Mouse (Mus musculus): ENCODE measurements around the gene Morc1. TPM values are rescaled to one million over a fixed set of nuclear protein-coding genes. Genes with fewer than 3 reads are reported as not detected.

Gene Morc1
- 0.05 TPM in 2 replicates for polyA plus RNA-seq (2015; fragmentation: Nextera tagmentation; extraction: Ambion mirVana)

DNA sequence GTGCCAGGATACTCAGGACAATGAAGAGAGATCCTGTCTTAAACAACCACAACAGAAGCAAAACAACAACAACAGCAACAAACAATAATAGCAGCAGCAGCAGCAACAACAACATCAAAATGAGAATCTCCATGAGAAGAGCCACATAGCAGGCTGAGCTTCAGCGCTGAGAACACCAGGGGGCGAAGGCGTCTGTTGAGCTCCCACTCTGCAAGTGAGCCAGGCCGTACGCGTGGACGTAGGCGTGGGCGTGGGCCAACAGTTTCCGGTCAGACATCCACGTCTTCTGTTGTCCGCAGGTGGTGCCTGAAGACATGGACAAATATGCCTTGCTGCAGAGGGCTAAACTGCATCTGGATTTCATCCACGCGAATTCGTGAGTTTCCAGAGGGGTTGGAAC lies at the start of gene Morc1:
Gene Morc1 (plus strand): TSS at position 211 of the 400 bp plus-strand sequence.
- WGBS, result 95% methylated on average over 15 of the region's 15 CpGs
- ATAC-seq (ENCODE audit: insufficient read depth, low FRiP score, low read depth), result no peak
- H3K4me1 ChIP-seq, result no peaks in the 10 kb centered on the region
- no peak within 1 kb of the TSS for H3K4me2 ChIP-seq
- no peak within 1 kb of the TSS for H3K27ac ChIP-seq
- H3K27me3 ChIP-seq (replicated peaks), result no peaks in the 10 kb centered on the region
- no peak within 1 kb of the TSS for H3K9ac ChIP-seq
- H3K9me3 ChIP-seq, result no peaks in the 10 kb centered on the region
- no peak within 1 kb of the TSS for H3K4me3 ChIP-seq (replicated peaks)
- no peaks in the 10 kb centered on the region for H3K36me3 ChIP-seq

DNA sequence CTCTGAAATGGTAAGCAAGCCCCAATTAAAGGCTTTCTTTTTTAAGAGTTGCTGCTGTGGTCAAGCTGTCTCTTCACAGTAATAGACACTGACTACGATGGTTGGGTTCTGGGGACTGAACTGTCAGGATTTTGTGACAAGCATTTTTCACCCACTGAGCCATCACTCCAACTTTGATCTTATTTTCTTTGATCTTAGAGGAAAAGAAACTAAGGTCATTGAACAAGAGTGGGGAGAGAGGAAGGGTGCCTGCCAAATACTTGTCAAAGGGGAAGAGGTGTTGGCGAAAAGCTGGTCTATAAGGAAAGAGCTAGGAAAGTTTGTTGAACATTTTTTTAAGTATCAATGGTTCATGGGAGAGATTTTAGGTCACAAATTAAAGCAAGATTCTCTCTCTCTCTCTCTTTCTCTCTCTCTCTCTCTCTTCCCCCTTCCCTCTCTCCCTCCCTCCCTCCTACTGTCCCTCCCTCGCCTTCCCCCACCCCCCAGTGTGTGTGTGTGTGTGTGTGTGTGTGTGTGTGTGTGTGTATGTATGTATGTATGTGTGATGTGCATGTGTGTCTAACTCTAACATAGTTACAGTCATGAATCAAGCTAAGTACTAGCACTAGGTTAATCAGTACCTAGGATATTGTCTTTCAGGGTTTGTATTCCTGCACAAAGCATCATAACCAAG lies 47.3 kb upstream of the Morc1 start:
- no peak overlapping the region for H3K27ac ChIP-seq
- 78% methylated on average over 2 of the region's 3 CpGs for WGBS
- H3K9me3 ChIP-seq, result no peaks in the 10 kb centered on the region
- ATAC-seq (ENCODE audit: insufficient read depth, low FRiP score, low read depth), result no peak
- no peak overlapping the region for H3K9ac ChIP-seq
- no peaks in the 10 kb centered on the region for H3K4me1 ChIP-seq
- H3K4me2 ChIP-seq, result no peak overlapping the region
- H3K27me3 ChIP-seq (replicated peaks), result no peaks in the 10 kb centered on the region
- no peak overlapping the region for H3K4me3 ChIP-seq (replicated peaks)
- no peaks in the 10 kb centered on the region for H3K36me3 ChIP-seq

- Histone ChIP-seq H3K4me3 (replicated peaks) (no peak overlapping the region), H3K36me3 (no peaks in the 10 kb centered on the region), H3K27ac (no peak overlapping the region), H3K27me3 (replicated peaks) (no peaks in the 10 kb centered on the region), H3K4me1 (no peaks in the 10 kb centered on the region), H3K4me2 (no peak overlapping the region), H3K9ac (no peak overlapping the region), H3K9me3 (no peaks in the 10 kb centered on the region)
- no peak for ATAC-seq (ENCODE audit: insufficient read depth, low FRiP score, low read depth)
- 79% methylated on average over 2 of the region's 2 CpGs for WGBS
Observed at GRCm38 (mm10) chr16:48386982-48387381, 44.1 kb upstream of the Morc1 start.

- Histone ChIP-seq H3K27ac (no peak overlapping the region), H3K9me3 (no peaks in the 10 kb centered on the region), H3K27me3 (replicated peaks) (no peaks in the 10 kb centered on the region), H3K9ac (no peak overlapping the region), H3K4me2 (no peak overlapping the region), H3K36me3 (no peaks in the 10 kb centered on the region), H3K4me1 (no peaks in the 10 kb centered on the region), H3K4me3 (replicated peaks) (no peak overlapping the region)
- ATAC-seq (ENCODE audit: insufficient read depth, low FRiP score, low read depth), result no peak
- 84% methylated on average over 2 of the region's 2 CpGs for WGBS
Observed at GRCm38 (mm10) chr16:48395278-48395677, 35.8 kb upstream of the Morc1 start.

GRCm38 (mm10) chr16:48402963-48403362 lies 28.1 kb upstream of the Morc1 start:
- H3K4me3 ChIP-seq (replicated peaks), result no peak overlapping the region
- H3K27ac ChIP-seq, result no peak overlapping the region
- no peaks in the 10 kb centered on the region for H3K27me3 ChIP-seq (replicated peaks)
- WGBS, result 58% methylated on average over 4 of the region's 4 CpGs
- H3K4me2 ChIP-seq, result no peak overlapping the region
- no peaks in the 10 kb centered on the region for H3K4me1 ChIP-seq
- no peaks in the 10 kb centered on the region for H3K9me3 ChIP-seq
- ATAC-seq (ENCODE audit: insufficient read depth, low FRiP score, low read depth), result no peak
- no peak overlapping the region for H3K9ac ChIP-seq
- H3K36me3 ChIP-seq, result no peaks in the 10 kb centered on the region

DNA sequence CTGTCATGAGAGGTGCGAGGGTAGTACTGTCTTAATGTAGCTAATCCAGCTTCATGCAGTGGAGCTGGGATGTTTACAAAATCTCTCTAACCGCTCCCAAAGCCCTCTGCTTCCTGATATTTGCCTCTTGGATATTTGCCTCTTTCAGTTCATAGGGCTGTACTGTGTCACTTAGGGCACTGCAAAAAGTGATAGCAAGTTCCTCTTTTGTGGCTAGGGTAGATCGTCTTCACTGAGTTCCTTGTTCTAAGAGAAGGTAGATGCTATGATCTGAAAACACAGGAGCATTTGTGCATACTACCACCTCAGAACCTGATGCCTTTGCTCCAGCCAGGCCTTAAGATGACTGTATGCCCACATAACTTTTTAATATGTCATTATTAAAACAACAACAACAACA lies 27.6 kb upstream of the Morc1 start:
- H3K9me3 ChIP-seq, result no peaks in the 10 kb centered on the region
- 57% methylated on average over 3 of the region's 3 CpGs for WGBS
- H3K27me3 ChIP-seq (replicated peaks), result no peaks in the 10 kb centered on the region
- H3K9ac ChIP-seq, result no peak overlapping the region
- no peak overlapping the region for H3K4me2 ChIP-seq
- no peak for ATAC-seq (ENCODE audit: insufficient read depth, low FRiP score, low read depth)
- H3K36me3 ChIP-seq, result no peaks in the 10 kb centered on the region
- H3K4me1 ChIP-seq, result no peaks in the 10 kb centered on the region
- no peak overlapping the region for H3K4me3 ChIP-seq (replicated peaks)
- H3K27ac ChIP-seq, result no peak overlapping the region

- no peak overlapping the region for H3K4me2 ChIP-seq
- no peak overlapping the region for H3K9ac ChIP-seq
- H3K27ac ChIP-seq, result no peak overlapping the region
- no peaks in the 10 kb centered on the region for H3K4me1 ChIP-seq
- H3K4me3 ChIP-seq (replicated peaks), result no peak overlapping the region
- no peaks in the 10 kb centered on the region for H3K9me3 ChIP-seq
- H3K27me3 ChIP-seq (replicated peaks), result no peaks in the 10 kb centered on the region
- ATAC-seq (ENCODE audit: insufficient read depth, low FRiP score, low read depth), result no peak
- H3K36me3 ChIP-seq, result no peaks in the 10 kb centered on the region
Observed at GRCm38 (mm10) chr16:48404009-48404408, 27.0 kb upstream of the Morc1 start.

GRCm38 (mm10) chr16:48405674-48406403 lies 25.2 kb upstream of the Morc1 start:
- Histone ChIP-seq H3K4me2 (no peak overlapping the region), H3K27me3 (replicated peaks) (no peaks in the 10 kb centered on the region), H3K4me3 (replicated peaks) (no peak overlapping the region), H3K4me1 (peaks cover 10% of the 10 kb centered on the region), H3K9me3 (no peaks in the 10 kb centered on the region), H3K9ac (no peak overlapping the region), H3K27ac (no peak overlapping the region), H3K36me3 (no peaks in the 10 kb centered on the region)
- no peak for ATAC-seq (ENCODE audit: insufficient read depth, low FRiP score, low read depth)
- WGBS, result 61% methylated on average over 10 of the region's 10 CpGs

DNA sequence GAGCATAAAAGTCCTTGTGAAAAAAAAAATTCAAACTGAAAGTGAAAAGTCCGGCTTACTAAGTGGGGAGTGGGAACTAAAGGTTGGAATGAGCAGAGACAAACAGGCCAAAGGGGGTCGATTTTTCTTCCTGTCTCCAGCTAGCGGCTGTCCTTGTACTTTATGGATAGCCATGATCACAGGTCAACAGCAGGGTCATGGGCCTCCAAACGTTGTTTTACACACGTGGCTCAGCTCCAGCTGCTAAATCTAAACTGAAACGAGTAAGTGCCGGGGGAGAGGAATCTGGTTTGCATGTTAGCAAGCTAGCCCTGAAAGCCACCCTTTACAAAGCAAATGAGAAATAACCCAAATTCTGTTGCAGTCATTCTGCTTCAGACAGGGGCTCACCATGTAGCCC lies 21.5 kb upstream of the Morc1 start:
- ATAC-seq (ENCODE audit: insufficient read depth, low FRiP score, low read depth), result no peak
- WGBS, result 25% methylated on average over 7 of the region's 7 CpGs
- no peak overlapping the region for H3K9ac ChIP-seq
- H3K36me3 ChIP-seq, result no peaks in the 10 kb centered on the region
- peak overlapping the region; percentile 23; the same call in 1 of the 2 replicates for H3K4me3 ChIP-seq (replicated peaks)
- H3K4me1 ChIP-seq, result peaks cover 10% of the 10 kb centered on the region
- H3K4me2 ChIP-seq, result peak overlapping the region; percentile 25; the same call in 1 of the 2 replicates
- H3K27ac ChIP-seq, result 0 out of 2 replicates have a peak overlapping the region, but pooled peaks have one; percentile 11
- no peaks in the 10 kb centered on the region for H3K9me3 ChIP-seq
- H3K27me3 ChIP-seq (replicated peaks), result no peaks in the 10 kb centered on the region

DNA sequence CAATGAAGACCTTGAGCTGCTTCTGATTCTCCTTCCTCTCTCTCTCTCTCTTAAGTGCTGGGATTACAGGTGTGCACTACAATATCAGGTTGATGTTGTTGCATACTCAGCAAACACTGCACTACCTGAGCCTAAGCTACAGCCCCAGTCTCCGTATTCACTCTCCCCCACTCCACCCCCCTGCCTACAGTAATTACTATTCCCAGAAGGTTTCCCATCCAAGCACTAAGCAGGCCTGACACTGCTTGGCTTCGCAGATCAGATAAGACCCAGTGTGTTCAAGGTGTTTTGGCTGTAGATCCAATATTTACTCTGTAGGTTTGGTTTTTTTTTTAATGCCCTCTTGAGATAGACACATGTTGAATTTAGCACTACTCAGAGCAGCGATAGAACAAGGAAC lies 20.9 kb upstream of the Morc1 start:
- Histone ChIP-seq H3K4me2 (peak overlapping the region; percentile 25; the same call in 1 of the 2 replicates), H3K4me1 (peaks cover 10% of the 10 kb centered on the region), H3K36me3 (no peaks in the 10 kb centered on the region), H3K27me3 (replicated peaks) (no peaks in the 10 kb centered on the region), H3K9ac (no peak overlapping the region), H3K4me3 (replicated peaks) (no peak overlapping the region), H3K9me3 (no peaks in the 10 kb centered on the region), H3K27ac (0 out of 2 replicates have a peak overlapping the region, but pooled peaks have one; percentile 11)
- ATAC-seq (ENCODE audit: insufficient read depth, low FRiP score, low read depth), result peak; percentile 87
- 36% methylated on average over 3 of the region's 3 CpGs for WGBS

- ATAC-seq (ENCODE audit: insufficient read depth, low FRiP score, low read depth), result peak; percentile 58; the same call in 1 of the 2 replicates
- no peaks in the 10 kb centered on the region for H3K27me3 ChIP-seq (replicated peaks)
- no peak within 1 kb of the TSS for H3K9ac ChIP-seq
- H3K4me2 ChIP-seq, result no peak within 1 kb of the TSS
- H3K36me3 ChIP-seq, result no peaks in the 10 kb centered on the region
- no peaks in the 10 kb centered on the region for H3K9me3 ChIP-seq
- H3K27ac ChIP-seq, result no peak within 1 kb of the TSS
- whole genome bisulfite sequencing, result 67% methylated on average over 1 of the region's 1 CpGs
- H3K4me3 ChIP-seq (replicated peaks), result no peak within 1 kb of the TSS
- H3K4me1 ChIP-seq, result peaks cover 10% of the 10 kb centered on the region
Observed at GRCm38 (mm10) chr16:48412246-48412645, 18.8 kb upstream of the Morc1 start, which contains the start of gene Gm5485. Gene Gm5485 (minus strand): TSS chr16:48412416.

GRCm38 (mm10) chr16:48418557-48418956 lies 12.5 kb upstream of the Morc1 start:
- Histone ChIP-seq H3K4me2 (no peak overlapping the region), H3K9ac (no peak overlapping the region), H3K27ac (no peak overlapping the region), H3K9me3 (no peaks in the 10 kb centered on the region), H3K36me3 (no peaks in the 10 kb centered on the region), H3K4me1 (no peaks in the 10 kb centered on the region), H3K27me3 (replicated peaks) (no peaks in the 10 kb centered on the region), H3K4me3 (replicated peaks) (no peak overlapping the region)
- 43% methylated on average over 3 of the region's 3 CpGs for WGBS
- no peak for ATAC-seq (ENCODE audit: insufficient read depth, low FRiP score, low read depth)

Measured in stomach, embryonic 15.5 days (tissue).